Mouse (Mus musculus) T-helper 17 cell (primary cell): Measurements from ENCODE around the gene Dynlt3.
"Not testable (repeated sequence)": the region's sequence is repeated elsewhere in the genome, so short reads cannot be mapped to it uniquely, and the experiment has no call there.

ENCODE experiments used
- in situ Hi-C, 2 experiments: fragments of 300-600 bp; cut with MboI, MseI; formaldehyde crosslinking; loops; 1 replicate in 1 of 2; 2 replicates in 1 of 2; pipeline ENCODE4 v1.15.1; 2025; ENCODE audit warnings: high pct_unique_total_duplicates in 2 of 2

The Dynlt3 gene

GRCm38 (mm10) chrX:9662391-9663111, at the start of gene Dynlt3:
TSS of gene Dynlt3 (minus strand) at chrX:9663003.
- in situ Hi-C loops, result no loop called here

GRCm38 (mm10) chrX:9699815-9700214, 37.0 kb upstream of the Dynlt3 start:
- in situ Hi-C loops, result no loop called here

- in situ Hi-C loops, result no loop called here
These were observed 33.2 kb upstream of the Dynlt3 start for GRCm38 (mm10) chrX:9695997-9696396.

GRCm38 (mm10) chrX:9672040-9672439, 9.2 kb upstream of the Dynlt3 start:
- in situ Hi-C loops, result no loop called here

GRCm38 (mm10) chrX:9671418-9671817, 8.6 kb upstream of the Dynlt3 start:
- in situ Hi-C loops, result no loop called here

- in situ Hi-C loops, result no loop called here
These were observed 10.0 kb downstream of the Dynlt3 start for GRCm38 (mm10) chrX:9652806-9653205.

- in situ Hi-C loops, result not testable (repeated sequence)
These were observed 22.2 kb downstream of the Dynlt3 start for GRCm38 (mm10) chrX:9640594-9640993.

- in situ Hi-C loops, result not testable (repeated sequence)
These were observed 22.7 kb downstream of the Dynlt3 start for GRCm38 (mm10) chrX:9640126-9640525.
